Mouse (Mus musculus) ES-Bruce4 (cell line): ENCODE data around the gene Slc6a11.

Source experiments
- CTCF ChIP-seq: IDR thresholded peaks from one replicate; pipeline ENCODE4 v1.8.1; 2011; ENCODE audit warnings: low read depth, low read length
- EP300 ChIP-seq: IDR thresholded peaks from 2 replicates; pipeline ENCODE4 v1.6.1; 2011; ENCODE audit warnings: low read depth, low read length; ENCODE audit not compliant: insufficient read depth

DNA sequence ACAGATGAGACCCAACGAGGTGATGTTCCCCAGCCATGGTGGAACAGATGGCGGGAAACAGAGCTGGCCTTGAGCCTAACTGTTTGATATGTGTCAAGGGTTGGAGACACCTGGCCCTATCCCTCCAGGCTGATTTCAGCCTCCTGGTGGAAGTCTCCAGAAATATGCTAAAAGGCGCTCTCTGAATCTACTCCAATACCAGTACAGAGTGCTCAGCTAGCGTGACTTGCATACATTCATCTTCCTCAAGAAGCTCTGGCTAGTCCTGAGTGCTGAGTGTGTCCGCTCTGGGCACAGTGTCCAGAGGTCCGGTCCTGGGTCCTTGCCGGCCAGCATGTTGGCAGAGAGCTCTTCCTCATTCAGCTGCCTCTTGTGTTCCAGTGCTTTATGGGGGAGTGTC is 27.8 kb downstream of the Slc6a11 start:
- TF ChIP-seq CTCF (no peak), EP300 (no peak)
